Mouse (Mus musculus): Measurements from ENCODE around the gene E130218I03Rik. TPM values are rescaled to one million over a fixed set of nuclear protein-coding genes. Genes with fewer than 3 reads are reported as not detected.

The E130218I03Rik gene
- polyA plus RNA-seq, 1 experiment from 2014 or later: 0.21 TPM

- Histone ChIP-seq H3K4me2 (peak overlapping the region; percentile 68), H3K9me3 (replicated peaks) (no peaks in the 10 kb centered on the region), H3K9ac (no peak overlapping the region), H3K36me3 (no peaks in the 10 kb centered on the region), H3K27ac (no peak overlapping the region), H3K4me1 (replicated peaks) (peaks cover 77% of the 10 kb centered on the region), H3K4me3 (replicated peaks) (peak overlapping the region; percentile 52), H3K27me3 (peaks cover 92% of the 10 kb centered on the region)
- DNase-seq: no peak
- no peak for ATAC-seq (ENCODE audit: low read depth)
- WGBS (ENCODE audit: insufficient replicate concordance): 15% methylated on average over 15 of the region's 15 CpGs
Measured at GRCm38 (mm10) chr4:134252911-134253721, 9.7 kb downstream of the E130218I03Rik start.

DNA sequence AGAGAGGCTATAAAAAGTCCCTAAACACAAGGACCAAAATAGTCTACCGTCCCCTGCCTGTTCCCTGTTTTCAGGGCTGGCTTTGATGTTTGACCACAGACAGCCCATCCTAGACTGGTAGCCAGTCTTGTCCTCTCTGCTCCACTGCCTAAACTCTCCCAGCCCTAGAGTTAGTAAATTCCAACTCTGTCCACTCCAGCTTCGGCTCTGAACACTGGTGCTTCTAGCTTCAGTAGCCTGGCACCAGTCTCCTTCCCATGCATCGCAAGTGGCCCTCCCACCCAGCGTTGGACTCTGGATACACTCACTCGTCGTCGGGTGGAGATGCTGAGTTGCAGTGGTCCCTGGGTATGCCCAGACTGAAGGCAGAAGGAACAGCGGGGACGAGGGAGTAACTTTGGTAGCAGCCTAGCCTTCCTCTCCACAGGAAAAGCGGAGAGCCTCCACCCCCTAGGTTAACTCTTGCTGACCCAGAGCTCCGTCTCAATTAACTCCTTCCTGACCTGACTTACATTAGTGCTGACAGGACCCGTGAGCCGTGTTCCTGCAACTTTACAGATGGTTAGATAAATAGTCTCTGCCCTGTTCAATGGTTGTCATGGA is 10.4 kb downstream of the E130218I03Rik start, which contains the start of gene Grrp1:
Grrp1 (minus strand) TSS at position 385 of the 603 bp plus-strand sequence.
- DNase-seq (no peak), ATAC-seq (ENCODE audit: low read depth) (no peak)
- no peak within 1 kb of the TSS; the same call in 1 of the 2 replicates for H3K9ac ChIP-seq
- H3K36me3 ChIP-seq: no peaks in the 10 kb centered on the region
- H3K4me1 ChIP-seq (replicated peaks): peaks cover 83% of the 10 kb centered on the region
- H3K27me3 ChIP-seq: peaks cover 85% of the 10 kb centered on the region
- 5% methylated on average over 13 of the region's 13 CpGs for WGBS (ENCODE audit: insufficient replicate concordance)
- no peak within 1 kb of the TSS; the same call in 1 of the 2 replicates for H3K27ac ChIP-seq
- H3K4me2 ChIP-seq: peak within 1 kb of the TSS; percentile 68
- H3K4me3 ChIP-seq (replicated peaks): peak within 1 kb of the TSS; percentile 52
- no peaks in the 10 kb centered on the region for H3K9me3 ChIP-seq (replicated peaks)

DNA sequence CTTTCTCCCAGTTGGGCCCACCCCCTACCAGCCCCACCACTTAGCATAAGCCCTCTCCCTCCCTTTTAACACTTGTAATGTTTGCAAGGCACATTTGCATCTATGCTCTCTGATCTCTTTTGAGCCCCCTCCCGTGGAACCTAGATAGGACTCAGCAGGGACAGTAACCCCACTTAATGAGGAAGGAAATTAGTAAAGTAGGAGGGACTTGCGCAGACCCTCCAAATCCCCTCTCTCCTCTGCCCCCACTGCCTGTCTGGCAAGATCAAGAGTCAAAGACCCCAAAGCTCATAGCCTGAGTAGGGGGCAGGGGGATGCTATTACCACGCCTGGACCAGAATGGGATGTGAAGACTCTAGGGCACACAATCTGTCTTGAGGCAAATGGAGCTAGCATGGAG is 11.4 kb downstream of the E130218I03Rik start:
- Histone ChIP-seq H3K9ac (no peak overlapping the region), H3K4me1 (replicated peaks) (peaks cover 79% of the 10 kb centered on the region), H3K27ac (no peak overlapping the region), H3K36me3 (no peaks in the 10 kb centered on the region), H3K27me3 (peaks cover 75% of the 10 kb centered on the region), H3K9me3 (replicated peaks) (no peaks in the 10 kb centered on the region), H3K4me2 (no peak overlapping the region), H3K4me3 (replicated peaks) (no peak overlapping the region)
- ATAC-seq (ENCODE audit: low read depth) (no peak), DNase-seq (no peak)
- 43% methylated on average over 3 of the region's 3 CpGs for WGBS (ENCODE audit: insufficient replicate concordance)

DNA sequence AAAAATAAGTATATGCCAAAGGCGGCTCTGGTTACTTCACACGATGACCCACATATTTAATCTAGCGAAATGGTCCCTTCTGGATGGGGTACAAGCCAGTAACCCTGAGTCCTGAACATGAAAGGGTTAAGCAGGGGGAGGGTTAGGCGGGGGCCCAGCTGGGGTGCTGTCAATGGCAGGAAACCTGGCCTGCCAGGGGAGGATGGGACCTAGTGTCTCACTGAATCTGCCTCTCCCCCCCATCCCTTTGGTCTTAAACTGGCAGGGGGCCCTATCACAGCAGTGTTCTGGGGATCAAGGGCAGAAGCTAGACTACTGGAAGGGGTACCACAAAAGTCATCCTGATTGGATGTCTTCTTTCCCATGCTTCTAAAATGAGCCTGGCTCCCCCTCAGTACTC is 12.4 kb downstream of the E130218I03Rik start:
- Histone ChIP-seq H3K9ac (no peak overlapping the region), H3K36me3 (no peaks in the 10 kb centered on the region), H3K27ac (no peak overlapping the region), H3K4me3 (replicated peaks) (no peak overlapping the region), H3K27me3 (peaks cover 65% of the 10 kb centered on the region), H3K9me3 (replicated peaks) (no peaks in the 10 kb centered on the region), H3K4me1 (replicated peaks) (peaks cover 69% of the 10 kb centered on the region), H3K4me2 (no peak overlapping the region)
- DNase-seq (no peak), ATAC-seq (ENCODE audit: low read depth) (no peak)
- 36% methylated on average over 4 of the region's 4 CpGs for WGBS (ENCODE audit: insufficient replicate concordance)

GRCm38 (mm10) chr4:134256407-134257197 is 13.1 kb downstream of the E130218I03Rik start:
- H3K4me2 ChIP-seq: no peak overlapping the region
- H3K9me3 ChIP-seq (replicated peaks): no peaks in the 10 kb centered on the region
- H3K9ac ChIP-seq: no peak overlapping the region
- no peaks in the 10 kb centered on the region for H3K36me3 ChIP-seq
- peaks cover 61% of the 10 kb centered on the region for H3K4me1 ChIP-seq (replicated peaks)
- peaks cover 57% of the 10 kb centered on the region for H3K27me3 ChIP-seq
- H3K27ac ChIP-seq: no peak overlapping the region
- H3K4me3 ChIP-seq (replicated peaks): no peak overlapping the region
- WGBS (ENCODE audit: insufficient replicate concordance): 23% methylated on average over 19 of the region's 19 CpGs
- ATAC-seq (ENCODE audit: low read depth) (no peak), DNase-seq (no peak)

DNA sequence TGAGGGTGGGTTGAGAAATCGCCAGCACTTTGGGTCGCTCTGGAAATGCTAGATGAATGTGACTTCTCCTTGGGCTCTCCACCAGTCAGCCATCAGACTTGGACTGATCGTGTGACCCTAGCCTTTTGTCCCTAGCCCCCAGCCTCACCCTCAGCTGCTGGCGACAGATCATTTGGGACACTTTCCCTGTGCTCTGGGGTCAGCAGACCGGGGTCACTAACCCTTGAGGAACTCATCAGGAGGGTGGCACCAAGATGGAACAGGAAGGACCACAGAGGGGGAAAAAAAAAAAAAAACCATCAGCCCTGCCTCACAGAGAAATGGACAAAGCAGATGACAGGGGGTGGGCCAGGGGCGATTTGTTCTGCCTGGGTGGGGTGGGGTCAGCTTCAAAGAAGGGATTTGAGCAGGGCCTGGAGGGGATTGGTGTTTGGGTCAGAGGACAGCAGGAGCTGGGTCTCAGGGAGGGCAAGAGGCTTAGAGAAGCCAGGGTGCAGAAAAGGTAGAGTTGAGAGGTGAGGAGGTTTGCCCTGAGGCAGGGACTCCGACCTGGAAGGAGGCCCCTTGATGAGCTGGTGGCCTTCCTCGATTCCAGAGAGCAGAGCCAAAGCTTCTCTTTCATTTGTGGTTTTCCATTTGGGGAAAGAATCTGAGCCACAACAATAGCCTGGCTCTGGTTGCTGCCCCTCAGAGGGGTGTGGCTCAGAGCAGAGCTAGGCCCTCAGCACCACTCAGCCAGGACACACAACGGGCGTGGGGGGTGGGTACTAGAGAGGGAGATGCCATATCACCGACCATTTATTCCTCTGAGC is 13.9 kb downstream of the E130218I03Rik start:
- Histone ChIP-seq H3K4me3 (replicated peaks) (no peak overlapping the region), H3K27me3 (peaks cover 57% of the 10 kb centered on the region), H3K9ac (no peak overlapping the region), H3K4me2 (no peak overlapping the region), H3K27ac (no peak overlapping the region), H3K36me3 (no peaks in the 10 kb centered on the region), H3K4me1 (replicated peaks) (peaks cover 53% of the 10 kb centered on the region), H3K9me3 (replicated peaks) (no peaks in the 10 kb centered on the region)
- 30% methylated on average over 11 of the region's 11 CpGs for WGBS (ENCODE audit: insufficient replicate concordance)
- DNase-seq (no peak), ATAC-seq (ENCODE audit: low read depth) (no peak)

DNA sequence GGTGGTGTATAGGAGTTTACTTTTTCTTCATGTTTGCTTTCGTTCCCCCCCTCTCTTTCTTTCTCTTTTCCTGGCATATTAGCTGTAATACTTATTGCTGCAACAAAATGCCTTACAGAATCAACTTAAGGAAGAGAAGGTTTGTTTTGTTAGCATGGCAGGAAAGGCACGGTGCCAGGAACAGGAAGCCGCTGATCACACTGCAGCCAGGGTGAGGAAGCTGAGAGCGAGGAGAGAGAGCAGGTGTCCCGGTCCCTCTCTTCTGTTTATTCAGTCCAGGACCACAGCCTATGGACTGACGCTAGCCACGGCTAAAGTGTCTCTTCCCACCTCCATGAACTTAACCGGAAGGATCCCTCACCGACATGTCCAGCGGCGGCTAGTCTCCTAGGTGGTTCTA is 14.9 kb downstream of the E130218I03Rik start:
- WGBS (ENCODE audit: insufficient replicate concordance): 33% methylated on average over 11 of the region's 11 CpGs
- Histone ChIP-seq H3K36me3 (no peaks in the 10 kb centered on the region), H3K9me3 (replicated peaks) (no peaks in the 10 kb centered on the region), H3K4me3 (replicated peaks) (no peak overlapping the region), H3K4me1 (replicated peaks) (peaks cover 48% of the 10 kb centered on the region), H3K27ac (no peak overlapping the region), H3K27me3 (peaks cover 49% of the 10 kb centered on the region), H3K9ac (no peak overlapping the region), H3K4me2 (no peak overlapping the region)
- no peak for DNase-seq
- ATAC-seq (ENCODE audit: low read depth): no peak

- H3K9ac ChIP-seq: no peak overlapping the region
- H3K27me3 ChIP-seq: peaks cover 9% of the 10 kb centered on the region; the same call in 1 of the 2 replicates
- ATAC-seq (ENCODE audit: low read depth) (no peak), DNase-seq (no peak)
- H3K4me3 ChIP-seq (replicated peaks): no peak overlapping the region
- H3K9me3 ChIP-seq (replicated peaks): no peaks in the 10 kb centered on the region
- H3K27ac ChIP-seq: no peak overlapping the region
- WGBS (ENCODE audit: insufficient replicate concordance): 33% methylated on average over 6 of the region's 6 CpGs
- no peak overlapping the region for H3K4me2 ChIP-seq
- H3K4me1 ChIP-seq (replicated peaks): peaks cover 5% of the 10 kb centered on the region
- H3K36me3 ChIP-seq: no peaks in the 10 kb centered on the region
Measured at GRCm38 (mm10) chr4:134263191-134263590, 19.7 kb downstream of the E130218I03Rik start.

DNA sequence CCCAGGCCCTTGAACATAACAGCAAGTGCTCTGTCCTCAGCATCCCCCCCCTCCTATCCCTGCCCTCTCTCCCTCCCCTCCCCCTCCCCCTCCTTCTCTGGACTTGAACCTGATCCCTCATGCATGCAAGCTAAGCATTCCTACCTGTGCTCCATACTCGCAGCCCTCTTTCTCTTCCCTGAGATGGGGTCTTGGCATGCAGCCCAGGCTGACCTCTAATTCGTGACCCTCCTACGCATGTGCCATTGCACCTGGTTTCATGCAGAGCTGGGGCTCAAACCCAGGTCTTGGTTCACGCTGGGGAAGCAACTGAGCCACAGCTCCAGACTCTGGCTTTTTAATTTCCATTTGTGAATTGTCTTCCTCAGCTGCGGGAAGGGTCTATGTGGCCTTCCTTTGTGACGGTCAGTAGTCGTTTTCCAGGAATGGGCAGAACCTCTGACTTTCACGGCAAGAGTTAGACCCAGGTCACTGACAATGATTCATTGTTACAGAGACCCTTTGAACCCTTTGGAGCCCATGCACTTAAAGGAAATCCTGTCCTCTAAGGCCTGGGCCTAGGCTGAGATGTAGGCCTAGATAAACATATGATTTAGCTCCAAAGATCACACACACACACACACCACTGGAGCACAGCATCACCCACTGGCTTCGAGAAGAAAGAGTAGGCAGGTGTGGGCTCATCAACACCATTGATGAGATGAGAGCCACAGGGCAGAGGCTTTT is 22.6 kb downstream of the E130218I03Rik start:
- H3K9me3 ChIP-seq (replicated peaks): no peaks in the 10 kb centered on the region
- H3K27me3 ChIP-seq: peaks cover 9% of the 10 kb centered on the region; the same call in 1 of the 2 replicates
- DNase-seq: no peak
- ATAC-seq (ENCODE audit: low read depth): no peak
- WGBS (ENCODE audit: insufficient replicate concordance): 51% methylated on average over 9 of the region's 9 CpGs
- no peak overlapping the region for H3K4me3 ChIP-seq (replicated peaks)
- no peaks in the 10 kb centered on the region for H3K4me1 ChIP-seq (replicated peaks)
- H3K27ac ChIP-seq: no peak overlapping the region
- no peak overlapping the region for H3K9ac ChIP-seq
- H3K36me3 ChIP-seq: no peaks in the 10 kb centered on the region
- no peak overlapping the region for H3K4me2 ChIP-seq

DNA sequence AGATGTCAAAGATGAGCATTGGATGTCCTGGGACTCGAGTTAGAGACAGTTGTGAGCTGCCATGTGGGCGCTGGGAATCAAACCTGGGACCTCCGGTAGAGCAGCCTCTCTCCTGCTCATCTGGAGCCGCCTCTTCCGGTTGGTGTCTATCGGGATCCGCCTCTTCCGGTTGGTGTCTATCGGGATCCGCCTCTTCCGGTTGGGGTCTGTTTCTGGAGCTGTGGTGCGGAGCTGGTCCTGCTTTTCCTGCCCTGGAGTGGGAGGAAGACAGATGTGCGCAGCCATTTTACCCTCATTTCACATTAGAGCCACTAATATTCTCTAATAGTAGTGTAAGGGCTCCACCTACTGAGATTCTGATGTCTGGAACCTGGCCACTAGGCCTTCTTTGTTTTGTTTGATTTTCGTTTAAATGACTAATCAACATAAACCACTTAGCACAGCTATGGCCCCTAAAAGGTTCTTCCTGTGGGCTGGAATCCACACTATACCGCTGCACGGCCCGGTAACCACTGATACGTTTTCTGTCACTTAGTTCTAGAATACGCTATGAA is 24.7 kb downstream of the E130218I03Rik start:
- ATAC-seq (ENCODE audit: low read depth) (no peak), DNase-seq (no peak)
- Histone ChIP-seq H3K4me1 (replicated peaks) (peaks cover 13% of the 10 kb centered on the region), H3K27ac (no peak overlapping the region), H3K27me3 (no peaks in the 10 kb centered on the region), H3K4me3 (replicated peaks) (no peak overlapping the region), H3K36me3 (no peaks in the 10 kb centered on the region), H3K9ac (no peak overlapping the region), H3K9me3 (replicated peaks) (no peaks in the 10 kb centered on the region), H3K4me2 (no peak overlapping the region)
- 72% methylated on average over 19 of the region's 19 CpGs for WGBS (ENCODE audit: insufficient replicate concordance)

All from liver, embryonic 13.5 days (tissue).